8 mouse cellular contexts compared by ENCODE assay signal in the genomic region with DNA sequence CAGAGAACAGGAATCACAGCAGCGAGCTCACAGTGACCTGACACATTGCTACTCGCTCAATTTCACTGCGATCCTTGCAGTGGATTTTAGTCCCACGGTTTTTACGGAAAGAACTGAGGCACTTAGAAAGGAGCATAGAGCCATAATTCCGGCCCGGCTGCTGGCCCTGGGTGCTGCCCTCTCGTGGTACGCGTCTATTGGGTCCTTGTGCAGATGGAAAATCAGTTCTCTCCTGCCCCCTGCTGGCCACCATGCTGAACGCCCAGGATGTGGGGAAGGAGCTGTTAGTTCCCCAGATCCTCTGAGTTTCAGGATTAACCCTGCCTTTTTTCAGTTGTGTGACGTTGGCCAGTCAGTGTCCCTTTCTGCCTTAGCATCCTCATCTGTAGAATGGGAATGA. TPM values are rescaled to one million over a fixed set of nuclear protein-coding genes. Genes with fewer than 3 reads are reported as not detected.
A peak's percentile ranks its signal among the peaks of the same experiment; 100 is the strongest.
DNase-seq lines count a peak whose midpoint lies in the region; ATAC-seq and TF ChIP-seq lines count a peak whose summit lies in the region.

No protein-coding gene starts in this region.

- no peak for TF ChIP-seq POLR2A in embryonic fibroblast, embryonic 13.5 days (IDR thresholded peaks at IDR 0.05; ENCODE audit: low read depth, low read length)
- no peak for TF ChIP-seq POLR2A in liver, adult 2 months (IDR thresholded peaks at IDR 0.05; ENCODE audit: extremely low read depth, insufficient read depth, low read length)

- H3K9me3 ChIP-seq in heart, embryonic 10.5 days: no peaks in the 10 kb centered on the region
- H3K9me3 ChIP-seq in kidney, embryonic 16.5 days (ENCODE audit: low read length): no peaks in the 10 kb centered on the region

- 0 out of 2 replicates have a peak overlapping the region, but pooled peaks have one; percentile 40 for H3K9ac ChIP-seq in kidney, embryonic 16.5 days (replicated peaks; ENCODE audit: low read length)
- H3K9ac ChIP-seq in liver, adult 2 months (ENCODE audit: low read depth, low read length): no peak overlapping the region

- H3K4me2 ChIP-seq in kidney, embryonic 16.5 days (replicated peaks; ENCODE audit: low read depth, low read length): peak overlapping the region; percentile 53

- peaks cover 10% of the 10 kb centered on the region; the same call in 1 of the 2 replicates for H3K36me3 ChIP-seq in heart, embryonic 10.5 days
- peaks cover 7% of the 10 kb centered on the region; the same call in 1 of the 2 replicates for H3K36me3 ChIP-seq in kidney, embryonic 16.5 days (ENCODE audit: insufficient read depth, low read length)
- H3K36me3 ChIP-seq in liver, adult 2 months (ENCODE audit: control insufficient read depth, insufficient read depth, low read length): no peaks in the 10 kb centered on the region

- no peaks in the 10 kb centered on the region for H3K79me2 ChIP-seq in liver, adult 2 months (ENCODE audit: control insufficient read depth, insufficient read depth, low read length)

- H3K4me3 ChIP-seq in embryonic fibroblast, embryonic 13.5 days (ENCODE audit: insufficient read depth, low read length): no peak overlapping the region
- peak overlapping the region; percentile 38 for H3K4me3 ChIP-seq in heart, embryonic 10.5 days
- peak overlapping the region; percentile 36; the same call in 1 of the 2 replicates for H3K4me3 ChIP-seq in kidney, embryonic 16.5 days (ENCODE audit: low read length)
- no peak overlapping the region; the same call in 1 of the 2 replicates for H3K4me3 ChIP-seq in liver, adult 2 months (ENCODE audit: insufficient read depth, low read depth, low read length)

- 3% methylated on average over 12 of the region's 12 CpGs for WGBS in heart, embryonic 10.5 days
- WGBS in kidney, embryonic 16.5 days: 4% methylated on average over 12 of the region's 12 CpGs
- 1% methylated on average over 12 of the region's 12 CpGs for WGBS in liver, adult 2 months

- TF ChIP-seq CTCF in embryonic fibroblast, embryonic 13.5 days (IDR thresholded peaks at IDR 0.05; ENCODE audit: borderline replicate concordance, insufficient read depth, low read length): peak; percentile 100
- peak; percentile 100 for TF ChIP-seq CTCF in liver, adult 2 months (IDR thresholded peaks at IDR 0.05; ENCODE audit: low read depth, low read length)

- H3K27ac ChIP-seq in embryonic fibroblast, embryonic 13.5 days (ENCODE audit: insufficient read depth, low read length): no peak overlapping the region
- H3K27ac ChIP-seq in heart, embryonic 10.5 days: no peak overlapping the region
- 0 out of 2 replicates have a peak overlapping the region, but pooled peaks have one; percentile 37 for H3K27ac ChIP-seq in kidney, embryonic 16.5 days (ENCODE audit: low read length)
- H3K27ac ChIP-seq in liver, adult 2 months (replicated peaks; ENCODE audit: insufficient read depth, low read depth, low read length): no peak overlapping the region

- peaks cover 51% of the 10 kb centered on the region for H3K27me3 ChIP-seq in heart, embryonic 10.5 days (ENCODE audit: insufficient read depth, poor library complexity, severe bottlenecking)
- H3K27me3 ChIP-seq in kidney, embryonic 16.5 days (ENCODE audit: insufficient read depth, low read length): peaks cover 15% of the 10 kb centered on the region
- peaks cover 8% of the 10 kb centered on the region; the same call in 1 of the 2 replicates for H3K27me3 ChIP-seq in liver, adult 2 months (ENCODE audit: control insufficient read depth, insufficient read depth, low read length)

- H3K4me1 ChIP-seq in embryonic fibroblast, embryonic 13.5 days (ENCODE audit: control insufficient read depth, insufficient read depth, low read length): peaks cover 13% of the 10 kb centered on the region
- H3K4me1 ChIP-seq in heart, embryonic 10.5 days: peaks cover 35% of the 10 kb centered on the region
- H3K4me1 ChIP-seq in kidney, embryonic 16.5 days (ENCODE audit: insufficient read depth, low read length): peaks cover 27% of the 10 kb centered on the region; the same call in 1 of the 2 replicates
- H3K4me1 ChIP-seq in liver, adult 2 months (ENCODE audit: control insufficient read depth, insufficient read depth, low read length): peaks cover 3% of the 10 kb centered on the region; the same call in 1 of the 2 replicates

- ATAC-seq in kidney, embryonic 16.5 days (ENCODE audit: low FRiP score, low TSS enrichment): peak; percentile 39; the same call in 1 of the 2 replicates
- ATAC-seq in monocyte, adult 5-6 weeks (replicated peaks; ENCODE audit: insufficient number of reproducible peaks, low FRiP score, low TSS enrichment, poor library complexity, severe bottlenecking): peak; percentile 91

- DNase-seq in CD4-positive helper T cell, adult 2 months (ENCODE audit: low read depth, low spot score): peak; percentile 91
- peak; percentile 97 for DNase-seq in brain, adult 2 months (ENCODE audit: low read depth, low spot score)
- DNase-seq in heart, embryonic 10.5 days (ENCODE audit: low spot score): peak; percentile 95
- DNase-seq in liver, adult 2 months (ENCODE audit: extremely low read depth, low read depth, low spot score): peak; percentile 74
- peak; percentile 84 to 85 for DNase-seq in spleen, postnatal 36 days (ENCODE audit: low spot score in 2 of 2)

RNA-seq across cellular contexts. Expression of a gene that starts 13.0 kb away (rescaled TPM):
- 63.7 and 69.6 TPM in 2 replicates for polyA plus RNA-seq in embryonic fibroblast, embryonic 13.5 days (2011; ENCODE audit: insufficient read length, low read depth, missing spikeins)
- polyA plus RNA-seq in heart, embryonic 10.5 days (2016; fragmentation: Nextera tagmentation; extraction: Ambion mirVana): 99.1 and 124 TPM in 2 replicates
- 125 and 126 TPM in 2 replicates for polyA plus RNA-seq in kidney, embryonic 16.5 days (2015; fragmentation: Nextera tagmentation; extraction: Ambion mirVana)
- total RNA-seq in liver, adult 2 months (2014; rRNA removed): 18.1 and 20.9 TPM in 2 replicates
- polyA plus RNA-seq in liver, adult 2 months (2012; rRNA removed): 14.2 and 14.8 TPM in 2 replicates
- 59.2 to 78.0 TPM (median 72.7 TPM) in 3 replicates for total RNA-seq in monocyte, adult 5-6 weeks (2017)

RNA-seq across cellular contexts. Expression of a gene that starts 16.9 kb away (rescaled TPM):
- 0.44 TPM in 1 of 2 replicates, not detected in the other for polyA plus RNA-seq in embryonic fibroblast, embryonic 13.5 days (2011; ENCODE audit: insufficient read length, low read depth, missing spikeins)
- polyA plus RNA-seq in heart, embryonic 10.5 days (2016; fragmentation: Nextera tagmentation; extraction: Ambion mirVana): 0.46 and 0.79 TPM in 2 replicates
- 1.9 and 2.5 TPM in 2 replicates for polyA plus RNA-seq in kidney, embryonic 16.5 days (2015; fragmentation: Nextera tagmentation; extraction: Ambion mirVana)
- not detected in 2 replicates for total RNA-seq in liver, adult 2 months (2014; rRNA removed)
- 0.10 TPM in 1 of 2 replicates, not detected in the other for polyA plus RNA-seq in liver, adult 2 months (2012; rRNA removed)
- 1.3 to 7.5 TPM in 2 of 3 replicates, not detected in the other for total RNA-seq in monocyte, adult 5-6 weeks (2017)

RNA-seq across cellular contexts. Expression of a gene that starts 17.8 kb away (rescaled TPM):
- polyA plus RNA-seq in embryonic fibroblast, embryonic 13.5 days (2011; ENCODE audit: insufficient read length, low read depth, missing spikeins): 5.5 and 8.7 TPM in 2 replicates
- 0.57 and 1.8 TPM in 2 replicates for polyA plus RNA-seq in heart, embryonic 10.5 days (2016; fragmentation: Nextera tagmentation; extraction: Ambion mirVana)
- polyA plus RNA-seq in kidney, embryonic 16.5 days (2015; fragmentation: Nextera tagmentation; extraction: Ambion mirVana): 1.3 and 1.8 TPM in 2 replicates
- not detected in 2 replicates for total RNA-seq in liver, adult 2 months (2014; rRNA removed)
- polyA plus RNA-seq in liver, adult 2 months (2012; rRNA removed): 0.02 TPM in 1 of 2 replicates, not detected in the other
- not detected in 3 replicates for total RNA-seq in monocyte, adult 5-6 weeks (2017)

RNA-seq across cellular contexts. Expression of a gene that starts 23.2 kb away (rescaled TPM):
- polyA plus RNA-seq in embryonic fibroblast, embryonic 13.5 days (2011; ENCODE audit: insufficient read length, low read depth, missing spikeins): not detected in 2 replicates
- polyA plus RNA-seq in heart, embryonic 10.5 days (2016; fragmentation: Nextera tagmentation; extraction: Ambion mirVana): 0.90 and 1.4 TPM in 2 replicates
- 1.9 TPM in 2 replicates for polyA plus RNA-seq in kidney, embryonic 16.5 days (2015; fragmentation: Nextera tagmentation; extraction: Ambion mirVana)
- 0.07 TPM in 1 of 2 replicates, not detected in the other for total RNA-seq in liver, adult 2 months (2014; rRNA removed)
- polyA plus RNA-seq in liver, adult 2 months (2012; rRNA removed): 0.11 TPM in 1 of 2 replicates, not detected in the other
- 0.19 TPM in 1 of 3 replicates, not detected in the others for total RNA-seq in monocyte, adult 5-6 weeks (2017)

RNA-seq across cellular contexts. Expression of a gene that starts 29.4 kb away (rescaled TPM):
- polyA plus RNA-seq in embryonic fibroblast, embryonic 13.5 days (2011; ENCODE audit: insufficient read length, low read depth, missing spikeins): 13.5 and 17.6 TPM in 2 replicates
- polyA plus RNA-seq in heart, embryonic 10.5 days (2016; fragmentation: Nextera tagmentation; extraction: Ambion mirVana): 69.8 and 97.9 TPM in 2 replicates
- polyA plus RNA-seq in kidney, embryonic 16.5 days (2015; fragmentation: Nextera tagmentation; extraction: Ambion mirVana): 87.4 and 87.9 TPM in 2 replicates
- 5.3 and 6.8 TPM in 2 replicates for total RNA-seq in liver, adult 2 months (2014; rRNA removed)
- polyA plus RNA-seq in liver, adult 2 months (2012; rRNA removed): 7.5 and 11.0 TPM in 2 replicates
- 5.8 to 8.7 TPM (median 6.7 TPM) in 3 replicates for total RNA-seq in monocyte, adult 5-6 weeks (2017)

Comparison
In these comparisons a context has a peak if more than half of its experiments do, and no peak if none do; other contexts are left out.
1. H3K4me3 ChIP-seq: peak in heart, embryonic 10.5 days (single experiment) and kidney, embryonic 16.5 days (single experiment); none in embryonic fibroblast, embryonic 13.5 days (single experiment) and liver, adult 2 months (single experiment).
2. Peak in every context shown above with its lines, with median percentiles within 50 percentile points of each other: DNase-seq.